Mouse (Mus musculus): ENCODE data around the gene Nedd4.

- TF ChIP-seq CTCF (IDR thresholded peaks at IDR 0.05; ENCODE audit: borderline replicate concordance, control insufficient read depth, extremely low read depth, insufficient read depth, low read length, poor library complexity) = no peak
- no peak for TF ChIP-seq POLR2A (IDR thresholded peaks at IDR 0.05; ENCODE audit: control insufficient read depth, extremely low read depth, insufficient read depth, low read length, poor library complexity)
Observed at GRCm38 (mm10) chr9:72775022-72775421, 112.9 kb downstream of the Nedd4 start.
